31 mouse cellular contexts compared by ENCODE assay signal in the genomic region with DNA sequence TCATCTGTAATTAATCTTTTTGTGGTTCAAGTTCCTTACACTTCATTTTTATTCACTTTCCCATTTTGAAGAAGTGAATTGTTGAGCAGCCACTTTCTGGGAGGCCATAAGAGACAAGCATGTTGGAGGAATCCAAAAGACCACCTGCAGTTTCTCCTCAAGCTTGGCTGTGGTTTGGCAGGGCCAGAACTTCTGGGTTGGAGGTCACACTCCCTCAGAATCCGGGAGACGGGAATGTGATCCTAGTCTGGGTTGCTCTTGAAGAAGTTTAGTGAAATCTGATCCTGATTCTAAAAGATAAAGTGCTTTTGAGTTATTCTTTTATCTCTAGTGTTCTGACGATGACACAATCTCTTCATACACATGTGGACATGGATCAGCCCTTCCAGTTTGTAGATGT.
"Had no signal": no experiment of that assay in that cellular context is flagged by ENCODE, and none has a peak within 500 bp of the region (broad histone marks: within the 10 kb centered on the region; RNA-seq: fewer than 3 reads in every experiment).

No protein-coding gene starts in this region.

- H3K4me3 ChIP-seq: heart, adult 2 months; heart, embryonic 10.5 days; heart, embryonic 12.5 days; heart, embryonic 13.5 days; heart, embryonic 15.5 days; hindbrain, embryonic 10.5 days; hindbrain, embryonic 12.5 days; hindbrain, embryonic 13.5 days; hindbrain, embryonic 15.5 days; intestine, embryonic 15.5 days; layer of hippocampus, adult 2 months; left cerebral cortex, adult 2 months had no signal

- H3K4me2 ChIP-seq: heart, embryonic 11.5 days; heart, embryonic 12.5 days; heart, embryonic 13.5 days; heart, embryonic 15.5 days; hindbrain, embryonic 12.5 days; hindbrain, embryonic 13.5 days; hindbrain, embryonic 14.5 days; hindbrain, embryonic 15.5 days; intestine, embryonic 15.5 days had no signal

- H3K27me3 ChIP-seq: heart, embryonic 12.5 days; heart, embryonic 13.5 days; heart, embryonic 15.5 days; hindbrain, embryonic 12.5 days; hindbrain, embryonic 13.5 days; hindbrain, embryonic 15.5 days; intestine, embryonic 15.5 days had no signal

- DNase-seq: heart, adult 18-20 months; heart, adult 2 months; heart, postnatal 10 days; heart, postnatal 14 days; heart, postnatal 36 days; heart, postnatal 4 days; kidney, adult 11 months; kidney, adult 18-20 months; kidney, adult 8-10 months; kidney, adult 9 months; kidney, postnatal 36 days; layer of hippocampus, adult 9-11 months; layer of hippocampus, postnatal 36 days had no signal

- H3K4me1 ChIP-seq: heart, embryonic 10.5 days; heart, embryonic 12.5 days; heart, embryonic 13.5 days; heart, embryonic 15.5 days; hindbrain, embryonic 10.5 days; hindbrain, embryonic 12.5 days; hindbrain, embryonic 15.5 days; intestine, embryonic 15.5 days had no signal

- H3K36me3 ChIP-seq: heart, embryonic 10.5 days; heart, embryonic 12.5 days; heart, embryonic 13.5 days; heart, embryonic 15.5 days; hindbrain, embryonic 10.5 days; hindbrain, embryonic 12.5 days; hindbrain, embryonic 13.5 days; hindbrain, embryonic 15.5 days; intestine, embryonic 15.5 days had no signal

- H3K9me3 ChIP-seq: heart, embryonic 10.5 days; heart, embryonic 12.5 days; heart, embryonic 13.5 days; heart, embryonic 15.5 days; hindbrain, embryonic 10.5 days; hindbrain, embryonic 12.5 days; hindbrain, embryonic 13.5 days; hindbrain, embryonic 15.5 days; intestine, embryonic 15.5 days had no signal

- H3K9ac ChIP-seq: heart, embryonic 12.5 days; heart, embryonic 13.5 days; heart, embryonic 15.5 days; hindbrain, embryonic 12.5 days; hindbrain, embryonic 13.5 days; hindbrain, embryonic 14.5 days; hindbrain, embryonic 15.5 days; intestine, embryonic 15.5 days had no signal

- H3K27ac ChIP-seq: heart, adult 2 months; heart, embryonic 10.5 days; heart, embryonic 13.5 days; heart, embryonic 15.5 days; hindbrain, embryonic 10.5 days; hindbrain, embryonic 12.5 days; hindbrain, embryonic 13.5 days; hindbrain, embryonic 14.5 days; hindbrain, embryonic 15.5 days; hindbrain, postnatal 0 days; intestine, embryonic 15.5 days; layer of hippocampus, adult 2 months; left cerebral cortex, adult 2 months had no signal

- ATAC-seq: hindbrain, embryonic 16.5 days; hindbrain, postnatal 0 days; inflammation-experienced regulatory T-cells, adult 6 months; intestine, embryonic 15.5 days; intestine, embryonic 16.5 days; intestine, postnatal 0 days had no signal
